Mouse (Mus musculus) heart, postnatal 10 days (tissue): ENCODE results near the gene Edil3. TPM values are rescaled to one million over a fixed set of nuclear protein-coding genes. Genes with fewer than 3 reads are reported as not detected.
"Not testable (repeated sequence)": the region's sequence is repeated elsewhere in the genome, so short reads cannot be mapped to it uniquely, and the experiment has no call there.

Experiments
- DNase-seq, 2 experiments: peaks; one replicate each; pipeline ENCODE4 v3.0.0; 2021
- intact Hi-C: fragments of 180-260 bp; cut with DNase I; formaldehyde crosslinking; loops from one replicate; pipeline ENCODE4 v1.15.1; 2025
- total RNA-seq, 2 experiments: library from RNA; stranded (reverse); gene quantifications; 2 replicates each; pipeline ENCODE4 v1.2.3; 2021

Edil3 gene
- total RNA-seq, 2 experiments from 2014 or later: 0.22 to 0.27 TPM

- intact Hi-C loops: no loop called here
- no peak for DNase-seq
Measured at GRCm38 (mm10) chr13:88938564-88938963, 117.3 kb downstream of the Edil3 start.

GRCm38 (mm10) chr13:88972355-88972754 is 151.1 kb downstream of the Edil3 start:
- no peak for DNase-seq
- intact Hi-C loops: no loop called here

GRCm38 (mm10) chr13:89007696-89008427 is 186.6 kb downstream of the Edil3 start:
- no peak for DNase-seq
- intact Hi-C loops: no loop called here

DNA sequence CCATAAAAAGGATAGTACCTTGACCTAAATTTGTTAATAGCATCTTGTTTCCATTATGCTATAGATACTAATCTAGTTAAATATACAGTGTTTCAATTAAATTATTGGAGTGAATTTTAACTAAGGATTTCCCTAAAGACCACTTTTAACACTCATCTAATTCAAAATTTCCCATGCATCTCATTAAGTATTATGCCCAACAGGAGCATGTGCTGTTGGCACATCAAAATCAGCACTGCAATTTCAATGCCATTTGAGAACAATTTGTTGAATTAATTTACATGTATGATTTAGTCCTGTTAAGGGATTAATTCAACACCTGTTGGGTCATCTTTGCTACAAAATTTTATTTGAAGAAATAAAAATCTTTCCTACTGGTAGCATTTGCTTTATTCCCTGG is 191.2 kb downstream of the Edil3 start:
- intact Hi-C loops: no loop called here
- DNase-seq: no peak

DNA sequence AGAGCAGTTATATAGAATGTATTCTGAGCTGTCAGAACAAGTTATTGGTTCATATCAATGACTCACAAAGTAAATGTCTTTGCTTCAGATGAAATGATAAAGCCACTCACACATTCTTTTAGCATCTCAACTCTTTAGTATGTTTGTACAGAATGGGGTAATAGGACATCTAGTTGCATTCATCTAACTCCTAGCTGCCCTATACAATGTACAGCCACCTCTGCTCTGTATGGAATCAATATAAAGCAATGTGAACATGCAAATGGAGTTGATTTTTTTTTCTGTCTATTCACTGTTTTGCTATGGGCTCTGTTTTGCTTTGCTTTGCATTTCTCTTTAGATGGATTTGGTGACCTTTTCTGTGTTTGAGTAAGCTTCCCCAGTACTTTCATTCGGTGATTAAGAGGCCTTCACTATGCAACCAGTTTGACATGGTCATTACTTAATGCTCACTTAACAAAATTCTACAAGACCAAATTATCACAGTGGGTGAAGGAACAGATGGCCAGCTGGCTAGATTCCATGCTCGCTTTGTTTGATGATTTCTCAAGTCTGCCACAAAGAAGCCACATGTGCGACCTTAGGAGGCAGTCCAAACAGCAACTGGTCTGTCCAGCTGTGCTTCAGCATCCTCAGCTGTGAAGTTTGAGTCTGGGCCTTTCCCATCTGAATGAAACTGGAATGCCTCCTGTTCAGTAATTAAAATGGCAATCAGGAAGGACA is 208.7 kb downstream of the Edil3 start:
- intact Hi-C loops: no loop called here
- peak in 1 of 2 experiments; percentile 2 for DNase-seq

DNA sequence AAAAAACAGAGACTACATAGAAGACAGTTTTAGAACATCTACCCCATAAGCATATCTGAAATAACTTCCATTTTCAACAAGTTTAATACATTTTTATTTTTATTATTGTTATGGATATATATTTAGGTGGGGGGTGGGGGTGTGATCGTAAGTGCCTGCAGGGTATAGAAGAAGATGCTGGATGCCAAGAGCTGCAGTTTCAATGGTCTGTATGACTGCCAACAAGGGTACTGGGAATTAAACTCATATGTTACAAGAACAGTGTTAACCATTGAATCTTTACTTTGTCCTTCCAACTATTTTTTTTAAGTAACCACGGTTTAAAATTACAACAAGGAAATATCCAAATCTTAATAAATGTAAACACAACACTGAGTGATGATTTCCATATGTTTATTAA is 214.4 kb downstream of the Edil3 start:
- intact Hi-C loops: no loop called here
- no peak for DNase-seq

- DNase-seq: no peak
- intact Hi-C loops: no loop called here
Measured at GRCm38 (mm10) chr13:89041495-89041894, 220.2 kb downstream of the Edil3 start.

GRCm38 (mm10) chr13:89070132-89070531 is 248.9 kb downstream of the Edil3 start:
- intact Hi-C loops: not testable (repeated sequence)
- peak; percentile 7 to 12 for DNase-seq

- no peak for DNase-seq
- intact Hi-C loops: no loop called here
Measured at GRCm38 (mm10) chr13:89076212-89076611, 254.9 kb downstream of the Edil3 start.

DNA sequence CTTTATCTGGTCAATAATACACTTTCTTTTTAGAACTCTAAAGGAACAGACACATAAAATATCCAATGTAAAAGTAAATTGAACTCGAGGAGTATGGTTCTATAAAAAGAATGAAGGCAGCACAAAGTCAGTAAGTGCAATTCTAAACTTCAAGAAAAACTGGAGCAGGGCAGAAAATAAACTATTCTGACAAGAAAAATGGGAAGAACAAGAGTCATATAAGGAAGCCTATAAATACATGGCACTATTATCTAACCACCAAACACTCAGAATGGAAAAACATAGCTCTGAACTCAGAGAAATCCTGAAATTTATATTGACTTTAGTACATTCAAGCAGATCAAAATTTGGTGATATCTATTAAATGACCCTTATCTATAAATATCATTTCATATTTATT is 284.6 kb downstream of the Edil3 start:
- intact Hi-C loops: no loop called here
- no peak for DNase-seq

- intact Hi-C loops: no loop called here
- DNase-seq: no peak
Measured at GRCm38 (mm10) chr13:89117551-89117950, 296.3 kb downstream of the Edil3 start.

DNA sequence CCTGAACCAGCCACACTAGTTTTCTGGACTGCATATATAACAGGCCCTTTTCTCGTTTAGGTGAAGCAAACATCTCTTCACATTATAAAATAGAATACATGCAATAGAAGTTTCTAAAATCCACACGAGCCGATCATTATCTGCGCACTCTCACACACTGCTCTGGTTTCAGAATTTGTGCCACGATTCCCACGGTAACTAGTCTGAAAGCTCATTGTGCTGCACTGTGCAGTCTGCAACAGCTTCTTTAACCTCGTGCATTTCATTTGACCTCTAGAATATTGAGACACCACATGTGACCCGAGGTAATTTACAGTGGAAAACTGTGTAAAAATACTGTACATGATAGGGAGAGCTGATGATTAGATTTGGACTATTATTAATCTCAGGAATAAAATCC is 298.5 kb downstream of the Edil3 start:
- DNase-seq: no peak
- intact Hi-C loops: no loop called here

DNA sequence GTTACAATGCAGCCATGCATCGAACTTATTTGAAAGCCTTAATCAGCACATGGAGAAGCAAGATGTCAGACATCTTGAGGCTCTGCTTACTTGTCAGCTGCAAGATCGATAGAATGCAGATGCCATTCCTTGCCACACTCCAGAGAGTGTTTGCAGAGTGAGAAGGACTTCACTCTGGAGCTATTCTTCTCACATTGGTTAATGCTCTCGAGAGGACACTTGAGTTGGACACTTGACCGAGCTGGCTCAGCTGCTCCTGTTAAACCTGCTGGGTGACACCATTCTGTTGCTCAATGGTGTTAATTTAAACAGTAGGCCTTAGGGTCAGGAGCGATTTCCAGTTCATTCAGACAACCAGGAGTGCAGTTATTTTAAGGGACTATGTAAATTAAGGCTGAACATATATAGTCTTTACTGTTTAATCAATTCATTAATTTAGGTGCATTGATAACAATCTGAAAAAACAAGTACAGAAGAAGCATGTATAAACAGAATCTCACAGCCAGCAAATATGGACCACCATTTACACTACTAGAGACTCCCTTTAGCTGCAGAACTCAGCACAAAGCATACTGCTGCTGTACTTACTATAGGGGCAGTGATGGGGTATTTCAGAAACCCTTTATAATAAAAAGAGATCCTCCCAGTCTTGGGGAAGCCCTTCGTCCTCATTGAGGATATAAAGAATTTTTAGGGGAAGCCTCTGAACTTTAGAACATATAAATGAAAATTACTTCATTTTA is 301.4 kb downstream of the Edil3 start:
- intact Hi-C loops: no loop called here
- DNase-seq: no peak

- no peak for DNase-seq
- intact Hi-C loops: no loop called here
Measured at GRCm38 (mm10) chr13:89123396-89123795, 302.1 kb downstream of the Edil3 start.

GRCm38 (mm10) chr13:89146056-89146547 is 324.8 kb downstream of the Edil3 start:
- intact Hi-C loops: no loop called here
- DNase-seq: no peak

- DNase-seq: no peak
- intact Hi-C loops: no loop called here
Measured at GRCm38 (mm10) chr13:89151878-89152277, 330.6 kb downstream of the Edil3 start.

DNA sequence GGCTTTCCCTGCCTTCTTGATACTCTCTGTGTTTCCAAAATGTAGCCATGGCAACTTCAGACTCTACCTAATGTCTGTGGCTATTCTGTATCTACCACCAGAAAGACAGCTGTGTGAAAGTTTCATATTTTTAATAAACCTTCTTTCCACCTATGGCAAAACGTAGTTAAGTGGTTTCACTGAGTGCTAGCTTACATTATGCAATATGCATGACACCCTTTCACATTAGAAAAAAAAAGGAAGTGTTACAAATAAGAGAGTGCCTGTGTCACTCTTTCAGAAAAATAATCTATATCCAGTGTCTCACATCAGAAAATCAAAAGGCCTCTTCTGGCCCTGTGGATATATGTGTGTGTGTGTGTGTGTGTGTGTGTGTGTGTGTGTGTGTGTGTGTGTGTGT is 346.7 kb downstream of the Edil3 start:
- no peak for DNase-seq
- intact Hi-C loops: no loop called here

- DNase-seq: no peak
- intact Hi-C loops: no loop called here
Measured at GRCm38 (mm10) chr13:89170040-89170439, 348.8 kb downstream of the Edil3 start.

- intact Hi-C loops: no loop called here
- DNase-seq: no peak
Measured at GRCm38 (mm10) chr13:89175154-89175553, 353.9 kb downstream of the Edil3 start.

DNA sequence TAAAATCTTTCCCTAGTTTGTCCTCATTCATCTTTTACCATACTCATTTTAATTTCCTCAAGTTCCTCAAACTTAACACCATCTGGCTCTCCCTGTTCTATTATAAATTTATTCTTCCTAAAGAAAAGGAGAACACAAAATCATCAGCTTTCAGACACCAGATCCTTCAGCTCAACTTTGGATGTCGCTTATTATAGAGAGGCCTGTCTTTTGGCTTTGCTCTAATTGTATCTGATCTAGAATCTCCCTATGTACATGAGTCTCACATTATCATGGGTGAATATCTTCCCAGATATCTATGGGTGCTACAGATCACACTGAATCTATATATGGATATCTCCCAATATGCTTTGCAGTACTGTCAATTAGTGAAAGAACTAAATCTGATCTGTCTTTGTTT is 367.8 kb downstream of the Edil3 start:
- DNase-seq: no peak
- intact Hi-C loops: no loop called here

- intact Hi-C loops: no loop called here
- DNase-seq: no peak
Measured at GRCm38 (mm10) chr13:89197019-89197418, 375.7 kb downstream of the Edil3 start.
